Mouse (Mus musculus): Measurements from ENCODE around the gene Rpl35.

The Rpl35 gene

DNA sequence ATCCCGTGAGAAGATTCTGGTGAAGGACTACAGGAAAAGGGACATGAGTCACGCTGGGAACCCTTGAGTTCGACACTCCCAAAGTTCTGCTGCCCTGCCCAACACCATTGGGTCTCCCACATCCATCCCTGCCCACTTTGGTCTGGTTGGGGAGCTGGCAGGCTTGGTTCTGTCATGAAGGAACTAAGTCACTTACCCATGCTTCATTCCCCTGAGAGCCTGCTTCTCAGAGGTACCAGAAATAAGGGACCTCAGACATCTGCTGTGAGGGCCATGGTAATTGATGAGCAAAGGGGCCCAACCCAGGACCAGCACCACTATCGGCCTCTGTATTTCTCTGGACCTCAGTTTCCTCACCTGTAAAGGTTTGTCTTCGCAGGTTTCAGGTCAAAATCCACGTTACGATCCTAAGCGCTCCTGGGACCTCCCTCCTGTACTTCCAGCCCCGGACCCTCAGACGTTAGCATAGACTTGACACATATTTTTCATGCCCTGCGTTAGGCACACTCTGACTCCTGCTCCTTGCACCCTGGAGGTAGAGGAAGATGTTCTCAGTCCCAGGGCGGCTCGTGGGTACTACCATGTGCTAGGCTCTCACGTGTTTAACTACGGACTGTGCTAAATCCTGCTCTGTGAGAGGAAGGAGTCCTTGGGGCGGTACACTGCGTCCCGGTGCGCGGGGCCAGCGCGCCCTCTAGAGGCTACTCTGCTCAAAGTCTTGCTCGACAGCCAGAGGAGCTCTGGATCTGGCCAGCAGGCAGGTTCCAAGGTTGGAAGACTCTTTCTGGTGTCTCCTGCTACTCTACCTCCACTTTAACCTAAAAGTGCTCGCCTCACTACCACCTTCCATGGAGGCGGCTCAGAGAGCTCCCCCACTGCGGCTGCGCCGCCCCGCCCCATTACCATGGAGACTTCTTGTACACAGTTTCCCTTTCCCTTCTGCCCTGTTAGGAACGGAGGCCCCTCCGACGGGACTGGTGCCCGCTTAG is 7.7 kb downstream of the Rpl35 start, which contains the start of gene Wdr38:
Gene Wdr38 (plus strand): TSS at position 91 of the 989 bp plus-strand sequence.
- DNase-seq = peak; percentile 88

DNA sequence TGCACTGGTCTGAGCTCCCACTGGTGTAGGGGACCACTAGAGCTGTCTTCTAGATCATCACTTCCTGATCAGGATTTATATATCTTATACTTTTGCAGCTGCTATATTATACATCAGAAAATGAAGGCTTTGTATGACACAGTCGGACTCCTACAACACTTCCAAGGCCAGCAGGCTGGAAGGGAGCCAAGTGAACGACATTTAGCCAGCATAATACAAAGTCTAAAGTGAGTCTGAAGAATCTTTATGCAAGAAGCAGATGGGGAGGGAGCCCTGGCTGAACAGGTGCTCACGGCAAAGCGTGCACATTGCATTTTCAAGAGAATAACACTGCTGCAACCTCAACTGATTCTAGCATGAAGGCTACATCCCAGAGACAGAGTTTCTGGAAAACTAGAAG is 13.0 kb downstream of the Rpl35 start:
- no peak for DNase-seq

DNA sequence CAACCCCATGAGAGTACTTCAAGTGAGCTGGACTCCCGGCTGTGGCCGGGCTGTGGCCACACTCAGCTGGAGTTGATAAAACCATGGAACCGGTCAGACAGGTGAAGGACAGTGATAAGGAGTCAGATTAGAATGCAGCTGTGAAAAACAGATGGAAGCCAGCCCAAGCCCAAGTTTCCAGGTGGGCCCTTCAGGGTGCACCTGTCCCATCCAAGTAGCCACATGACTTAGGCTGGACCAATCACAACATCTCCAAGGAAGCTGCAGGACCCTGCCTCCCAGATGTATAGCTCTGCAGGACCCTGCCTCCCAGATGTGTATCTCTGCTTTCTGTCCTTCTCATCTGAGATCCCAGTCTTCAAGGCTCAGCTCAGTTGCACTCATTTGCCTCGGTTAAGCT is 13.4 kb downstream of the Rpl35 start:
- no peak for DNase-seq

DNA sequence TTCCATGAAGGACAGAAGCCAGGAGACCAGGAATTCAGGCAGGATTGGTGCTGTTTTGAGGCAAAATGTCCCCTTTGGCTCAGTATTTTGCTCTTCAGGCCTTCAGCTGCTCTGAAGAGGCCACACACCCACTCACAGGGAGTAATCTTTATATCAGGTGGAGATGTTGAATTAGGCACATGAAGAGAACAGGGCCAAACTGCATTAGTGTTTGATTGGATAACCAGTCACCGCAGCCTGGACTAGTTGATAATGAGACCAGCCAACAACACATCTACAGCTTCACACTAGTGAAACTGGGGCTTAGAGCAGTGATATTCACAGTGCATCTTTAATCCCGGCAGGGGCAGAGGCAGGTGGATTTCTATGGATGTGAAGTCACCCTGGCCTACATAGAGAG is 16.5 kb downstream of the Rpl35 start:
- DNase-seq = no peak

DNA sequence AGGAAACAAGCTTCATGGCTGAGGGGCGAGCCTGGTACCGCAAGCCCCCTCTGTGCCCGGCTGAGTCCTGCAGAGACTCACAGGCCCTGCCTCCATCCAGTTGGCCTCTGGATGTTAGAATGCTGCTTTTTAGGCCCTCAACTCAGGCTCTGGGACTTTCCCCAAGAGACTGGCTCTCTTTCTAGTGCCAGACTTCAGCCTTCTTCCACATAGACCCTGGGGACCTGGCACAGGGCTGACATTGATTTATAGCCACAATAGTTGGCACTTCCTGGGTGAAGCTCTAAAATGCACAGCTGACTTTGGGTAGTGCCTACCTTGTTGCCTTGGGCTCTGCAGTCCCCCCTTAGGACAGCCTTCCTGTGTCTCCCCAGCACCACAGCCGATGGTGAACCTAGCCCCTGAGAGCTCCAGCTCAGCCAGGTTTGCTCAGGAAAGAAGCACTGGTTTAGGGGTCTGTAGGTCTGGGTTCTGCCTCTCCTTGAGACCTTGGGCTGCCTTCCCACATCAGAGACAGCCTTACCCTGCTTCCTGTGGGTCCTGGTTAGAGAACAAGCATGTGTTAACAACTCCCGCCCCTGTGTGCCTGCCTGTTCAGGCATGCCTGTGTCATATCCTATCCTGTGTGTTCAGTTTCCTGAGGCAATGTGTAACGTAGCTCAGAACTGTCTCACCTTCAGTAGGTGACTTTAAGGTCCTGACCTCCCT is 17.5 kb downstream of the Rpl35 start:
- no peak for DNase-seq

DNA sequence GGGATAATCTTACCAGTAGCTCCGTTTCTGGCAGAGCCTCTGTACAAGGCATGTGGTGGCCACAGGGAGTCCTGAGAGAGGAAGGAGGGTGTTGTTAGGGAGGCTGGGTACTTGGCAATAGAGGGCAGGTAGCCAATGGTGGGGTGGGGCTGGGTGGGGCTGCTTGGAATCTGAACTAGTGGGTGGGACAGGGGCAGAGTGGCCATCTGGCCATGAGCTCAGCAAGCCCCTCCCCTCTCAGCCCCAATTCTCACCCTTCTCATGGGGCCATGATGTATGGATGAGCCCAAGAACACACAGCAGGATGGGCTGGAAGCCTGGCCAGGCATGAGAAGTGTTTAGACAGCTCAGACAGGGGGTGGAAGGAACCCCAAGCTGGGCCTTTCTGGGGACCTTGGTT is 18.1 kb downstream of the Rpl35 start:
- no peak for DNase-seq

DNA sequence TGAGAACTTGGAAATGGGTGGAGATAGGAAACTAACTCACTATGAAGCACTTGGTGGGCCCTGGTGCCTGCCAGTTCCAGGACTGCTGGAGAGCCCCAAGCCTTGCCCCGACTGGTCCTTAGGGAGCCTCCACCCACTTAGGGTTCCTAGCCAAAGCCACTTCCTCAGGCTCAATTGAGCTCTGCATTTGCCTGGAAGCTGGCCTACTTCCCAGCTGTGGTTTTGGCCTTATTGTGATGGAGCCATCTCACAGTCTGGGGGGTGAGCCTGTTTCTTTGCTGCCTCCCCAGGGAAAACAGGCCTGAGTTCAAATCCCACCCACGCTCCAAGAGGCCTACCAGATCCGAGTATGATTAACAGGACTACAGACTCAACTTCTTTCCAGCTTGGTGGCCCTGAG is 18.8 kb downstream of the Rpl35 start:
- DNase-seq = peak; percentile 5

DNA sequence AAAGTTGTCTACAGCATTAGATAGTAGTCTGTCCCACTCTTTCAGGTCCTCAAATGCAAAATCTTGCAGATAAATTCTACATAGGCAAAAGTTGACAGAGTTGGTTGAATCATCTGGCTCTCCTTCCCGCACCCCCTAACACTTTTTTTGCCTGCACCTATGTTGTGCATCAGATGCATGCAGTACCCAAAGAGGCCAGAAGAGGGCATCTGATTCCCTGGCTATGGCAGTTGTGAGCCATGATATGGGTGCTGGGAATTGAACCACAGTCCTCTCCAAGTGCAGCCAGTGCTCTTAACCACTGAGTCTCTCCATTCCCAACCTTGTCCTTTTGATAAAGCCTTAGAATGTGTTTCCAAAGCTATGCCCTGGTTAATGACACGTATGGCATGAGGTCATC is 22.0 kb downstream of the Rpl35 start:
- DNase-seq = no peak

DNA sequence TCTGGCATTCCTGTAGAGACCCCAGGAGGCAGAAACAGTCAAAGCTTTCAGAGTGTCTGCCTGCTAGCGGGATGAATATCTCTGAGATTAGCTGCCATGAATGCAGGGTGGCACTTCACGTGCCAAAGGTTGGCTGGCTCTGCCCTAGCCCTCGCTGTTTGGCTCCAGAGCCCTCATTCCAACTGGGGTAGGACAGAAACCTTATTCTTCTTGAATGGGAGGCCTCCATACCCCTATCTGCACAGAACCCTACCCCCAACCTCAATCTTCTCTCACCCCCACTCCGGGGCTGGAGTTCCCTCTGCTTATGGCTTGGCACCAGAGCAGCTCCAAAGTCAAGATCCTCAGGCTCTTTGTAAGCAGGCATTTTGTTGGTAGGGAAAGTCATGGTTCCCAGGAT is 27.6 kb downstream of the Rpl35 start:
- DNase-seq = no peak

DNA sequence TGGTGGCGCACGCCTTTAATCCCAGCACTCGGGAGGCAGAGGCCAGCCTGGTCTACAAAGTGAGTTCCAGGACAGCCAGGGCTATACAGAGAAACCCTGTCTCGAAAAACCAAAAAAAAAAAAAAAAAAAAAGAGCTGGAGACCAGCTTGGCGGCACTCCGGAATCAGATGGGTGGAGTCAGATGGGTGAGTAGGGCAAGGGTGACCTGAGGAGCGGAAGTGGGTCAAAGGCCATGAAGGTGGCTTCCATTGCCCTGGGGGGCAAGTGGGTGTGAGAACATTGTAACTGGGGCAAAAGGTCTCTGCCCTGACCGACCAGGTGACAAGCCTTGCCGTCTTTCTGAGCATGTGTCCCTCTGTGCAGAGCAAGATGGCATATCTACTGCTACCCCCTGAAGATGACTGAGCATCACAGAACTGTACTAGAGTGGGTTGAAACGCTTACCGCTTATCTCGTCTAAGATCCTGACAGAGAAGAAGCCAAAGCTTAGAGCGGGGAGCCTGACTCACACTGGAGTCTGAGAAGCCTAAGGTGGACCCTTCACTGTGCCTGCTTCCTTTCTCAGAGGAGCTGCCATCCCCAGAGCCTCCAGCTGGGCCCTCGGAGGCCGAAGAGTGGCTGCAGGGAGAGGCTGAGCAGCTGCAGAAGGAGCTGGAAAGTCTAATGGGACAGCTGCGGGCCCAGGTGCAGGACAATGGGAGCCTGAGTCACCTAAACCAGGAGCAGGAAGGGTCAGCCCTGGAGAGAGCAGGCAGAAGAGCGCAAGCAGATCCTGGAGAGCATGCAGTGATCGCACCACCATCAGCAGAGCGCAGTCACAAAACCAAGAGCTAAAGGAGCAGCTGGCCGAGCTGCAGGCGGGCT is 29.3 kb downstream of the Rpl35 start:
- no peak for DNase-seq

DNA sequence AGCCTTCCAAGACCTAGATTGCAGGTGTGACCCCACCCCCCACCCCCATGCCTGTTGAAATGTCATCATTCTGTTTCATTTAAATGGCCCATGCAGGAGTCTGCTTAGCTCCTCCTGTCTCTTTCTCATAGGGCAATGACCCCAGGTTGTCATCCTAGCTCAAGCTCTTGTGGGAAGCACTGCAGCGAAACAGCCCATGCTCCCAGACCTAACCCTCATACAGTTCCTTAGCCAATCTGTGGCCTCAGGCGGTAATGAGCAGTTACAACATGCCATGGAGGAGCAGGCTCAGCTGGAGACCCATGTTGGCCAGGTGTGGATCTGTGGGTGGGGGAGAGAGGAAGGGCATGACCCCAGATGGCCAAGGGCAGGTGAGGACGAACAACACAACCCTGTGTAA is 30.2 kb downstream of the Rpl35 start:
- DNase-seq = no peak

DNA sequence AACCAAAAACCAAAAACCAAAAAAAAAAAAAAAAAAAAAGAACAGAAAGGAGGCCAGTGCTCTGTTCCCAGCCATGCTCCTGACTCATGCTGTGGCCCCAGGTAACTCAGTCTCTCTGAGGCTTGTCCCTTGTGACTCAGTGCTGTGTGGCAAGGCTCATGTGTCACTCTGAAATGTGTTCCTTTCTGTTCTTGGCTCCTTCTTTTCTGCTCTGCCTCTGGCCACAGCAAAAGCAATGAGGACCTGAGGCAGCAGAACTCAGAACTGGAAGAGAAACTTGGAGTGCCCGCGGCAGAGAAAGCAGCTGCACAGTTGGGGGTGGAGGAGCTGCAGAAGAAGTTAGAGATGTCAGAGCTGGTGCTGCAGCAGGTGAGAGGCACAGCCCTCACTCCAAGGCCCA is 31.3 kb downstream of the Rpl35 start:
- DNase-seq = no peak

DNA sequence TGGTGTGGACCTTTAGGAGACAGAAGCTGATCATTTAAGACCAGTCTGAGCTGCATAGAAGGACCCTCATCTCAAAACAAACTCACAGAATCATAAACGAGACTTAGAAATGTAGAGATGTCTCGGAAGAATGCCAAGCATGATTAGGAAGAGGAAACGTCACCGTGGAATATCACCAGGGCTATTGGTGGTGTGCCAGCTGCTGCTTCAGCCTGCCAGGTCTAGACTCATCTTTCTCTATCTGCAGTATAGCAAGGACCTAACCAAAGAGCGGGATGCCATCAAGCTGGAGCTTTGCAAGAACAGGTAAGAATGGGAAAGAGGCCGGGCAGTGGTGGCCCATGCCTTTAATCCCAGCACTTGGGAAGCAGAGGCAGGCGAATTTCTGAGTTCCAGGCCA is 31.7 kb downstream of the Rpl35 start:
- no peak for DNase-seq

DNA sequence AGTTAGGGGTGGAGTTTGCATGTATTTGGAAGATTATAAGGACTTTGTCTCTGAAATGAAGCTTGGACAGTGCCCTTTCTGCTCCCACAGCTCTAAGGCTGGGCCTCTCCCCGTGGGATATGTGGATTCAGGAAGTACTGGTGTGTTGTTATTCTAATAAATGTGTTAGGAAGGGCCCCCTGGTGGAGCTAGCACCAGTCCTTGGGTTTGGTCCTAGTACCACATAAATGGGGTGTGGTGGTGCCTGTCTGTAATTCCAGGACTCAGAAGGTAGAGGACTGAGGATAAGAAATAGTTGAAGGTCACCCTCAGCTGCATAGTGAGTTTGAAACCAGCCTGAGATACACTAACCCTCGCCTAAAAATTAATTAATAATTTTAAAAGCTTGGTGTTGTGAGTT is 32.2 kb downstream of the Rpl35 start:
- DNase-seq = no peak

DNA sequence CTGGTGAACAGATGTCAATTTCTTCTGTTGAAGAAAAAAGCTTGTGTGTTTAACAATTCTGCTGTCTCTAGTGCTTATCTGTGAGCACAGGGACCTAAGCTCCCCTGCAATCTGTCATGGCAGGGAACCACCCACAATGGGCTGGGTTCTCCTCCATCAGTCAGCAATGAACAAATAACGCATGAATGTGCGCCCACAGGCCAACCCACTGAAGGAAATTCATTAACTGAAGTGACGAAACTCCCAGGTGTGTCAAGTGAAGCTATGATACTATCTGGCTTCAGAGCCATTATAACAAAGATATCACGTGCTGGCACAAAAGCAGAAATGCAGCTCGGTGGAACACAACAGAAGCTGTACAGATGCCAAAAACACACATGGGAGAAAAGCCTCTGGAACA is 35.4 kb downstream of the Rpl35 start:
- no peak for DNase-seq

DNA sequence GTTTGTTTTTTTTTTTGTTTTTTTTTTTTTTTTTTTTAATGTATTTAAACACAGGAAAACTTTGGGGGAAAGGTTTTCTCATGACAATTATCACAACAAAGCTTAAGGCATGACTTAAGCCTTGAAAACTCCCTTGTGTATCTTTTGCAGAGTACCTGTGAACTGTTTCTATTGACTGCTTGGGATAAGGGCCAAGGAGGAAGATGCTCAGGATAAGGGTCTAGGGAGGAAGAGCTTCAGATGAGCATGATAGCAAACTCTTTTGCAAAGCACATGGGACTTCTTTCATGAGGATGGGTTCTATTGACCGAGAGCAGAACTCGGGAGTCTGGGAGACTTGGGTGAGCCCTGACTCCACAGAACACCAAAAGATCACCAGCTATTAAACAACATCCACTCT is 35.8 kb downstream of the Rpl35 start:
- no peak for DNase-seq

DNA sequence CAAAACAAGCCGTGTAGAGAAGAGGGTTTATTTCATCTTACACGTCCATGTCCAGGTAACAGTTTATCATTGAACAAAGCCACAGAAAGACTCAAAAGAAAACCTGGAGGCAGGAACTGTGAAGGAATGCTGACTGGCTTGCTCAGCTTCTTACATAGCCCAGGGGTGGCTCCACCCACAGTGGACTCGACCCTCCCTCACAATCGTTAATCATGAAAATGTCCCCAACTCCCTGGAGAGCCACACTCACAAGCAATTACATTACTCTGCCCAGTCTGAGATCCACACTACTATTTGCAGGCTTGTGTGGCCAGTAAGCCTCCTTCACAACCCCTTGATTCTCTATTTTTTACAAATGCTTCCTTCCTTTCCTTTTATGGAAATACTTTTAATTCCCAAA is 41.2 kb downstream of the Rpl35 start:
- DNase-seq = no peak

DNA sequence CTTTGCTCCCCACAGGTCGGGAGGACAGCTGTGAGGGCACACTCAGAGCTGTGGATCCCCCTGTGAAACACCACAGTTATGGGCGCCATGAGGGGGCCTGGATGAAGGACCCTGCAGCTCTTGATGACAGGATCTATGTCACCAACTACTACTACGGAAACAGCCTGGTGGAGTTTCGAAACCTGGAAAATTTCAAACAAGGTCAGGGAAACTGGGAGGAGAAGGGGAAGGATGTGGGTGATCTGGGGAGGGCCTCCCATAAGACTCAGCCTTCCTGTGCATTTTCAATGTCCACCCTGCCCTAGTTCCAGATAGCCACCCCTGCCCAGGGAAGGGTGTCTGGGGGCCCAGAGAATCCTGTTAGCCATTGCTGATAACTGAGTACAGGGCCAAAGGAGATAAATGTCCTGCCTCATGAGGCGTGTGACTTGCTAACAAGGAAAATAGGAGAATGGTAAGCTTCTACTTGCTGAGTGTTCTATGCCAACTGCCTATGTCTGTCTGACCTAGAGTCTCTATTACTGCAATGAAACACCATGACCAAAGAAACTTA is 47.7 kb downstream of the Rpl35 start:
- no peak for DNase-seq

DNA sequence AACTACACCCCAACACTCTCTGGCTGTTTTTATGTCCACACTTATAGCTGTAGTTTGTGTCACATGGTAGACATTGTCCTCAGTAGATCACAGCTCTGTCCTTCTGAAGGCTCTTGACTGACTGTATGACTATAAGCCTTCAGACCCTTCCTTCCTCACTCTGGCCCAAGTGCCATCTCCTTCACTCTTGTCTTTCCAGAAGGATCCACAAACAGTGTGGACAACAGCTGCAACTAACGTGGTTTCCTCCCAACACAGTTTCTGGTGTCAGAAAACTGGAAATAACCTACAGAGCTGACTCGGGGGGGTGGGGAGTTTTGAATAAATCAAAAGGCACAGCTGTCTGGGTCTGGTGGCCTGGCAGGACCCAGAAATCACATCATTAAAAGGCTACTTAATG is 49.4 kb downstream of the Rpl35 start:
- DNase-seq = no peak

DNA sequence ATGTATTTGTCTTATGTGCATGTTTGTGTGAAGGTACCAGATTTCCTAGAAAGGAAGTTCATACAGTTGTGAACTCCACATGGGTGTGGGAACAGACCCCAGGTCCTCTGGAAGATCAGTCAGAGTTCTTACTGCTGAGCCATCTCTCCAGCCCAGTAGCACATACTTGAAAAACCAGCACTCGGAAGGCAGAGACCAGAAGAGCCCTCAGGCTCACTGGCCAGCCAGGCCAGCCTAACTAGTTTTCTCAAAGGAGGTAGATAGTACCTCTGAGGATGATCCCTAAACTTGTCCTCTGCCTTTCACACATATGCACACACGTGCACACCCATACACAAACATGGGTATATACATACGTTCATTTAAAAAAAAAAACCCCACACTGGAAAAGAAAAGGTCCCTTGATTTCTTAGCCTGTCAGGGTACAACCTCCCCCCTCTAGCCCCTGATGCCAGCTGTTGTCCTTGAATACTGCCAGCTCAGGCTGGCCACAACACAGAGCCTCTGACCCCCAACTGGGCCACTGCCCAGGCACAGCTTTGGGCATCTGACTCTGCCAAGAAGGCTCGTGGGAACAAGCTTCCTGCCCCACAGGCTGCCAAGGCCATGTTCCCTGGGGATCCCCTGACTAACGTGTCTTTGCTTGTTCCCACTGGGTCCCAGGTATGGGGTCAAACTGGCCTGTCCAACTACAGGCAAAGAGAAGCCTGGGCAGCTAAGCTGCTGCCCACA is 52.1 kb downstream of the Rpl35 start:
- peak; percentile 29 for DNase-seq

Data from cerebellum, adult 9-11 months (tissue).